Mouse (Mus musculus): Measurements from ENCODE around the gene Cbx5.
"Not testable (repeated sequence)": the region's sequence is repeated elsewhere in the genome, so short reads cannot be mapped to it uniquely, and the experiment has no call there.

The Cbx5 gene

GRCm38 (mm10) chr15:103239685-103240159, at the start of gene Cbx5:
Cbx5 (minus strand) TSS chr15:103239816.
- peak; percentile 97 for DNase-seq

DNA sequence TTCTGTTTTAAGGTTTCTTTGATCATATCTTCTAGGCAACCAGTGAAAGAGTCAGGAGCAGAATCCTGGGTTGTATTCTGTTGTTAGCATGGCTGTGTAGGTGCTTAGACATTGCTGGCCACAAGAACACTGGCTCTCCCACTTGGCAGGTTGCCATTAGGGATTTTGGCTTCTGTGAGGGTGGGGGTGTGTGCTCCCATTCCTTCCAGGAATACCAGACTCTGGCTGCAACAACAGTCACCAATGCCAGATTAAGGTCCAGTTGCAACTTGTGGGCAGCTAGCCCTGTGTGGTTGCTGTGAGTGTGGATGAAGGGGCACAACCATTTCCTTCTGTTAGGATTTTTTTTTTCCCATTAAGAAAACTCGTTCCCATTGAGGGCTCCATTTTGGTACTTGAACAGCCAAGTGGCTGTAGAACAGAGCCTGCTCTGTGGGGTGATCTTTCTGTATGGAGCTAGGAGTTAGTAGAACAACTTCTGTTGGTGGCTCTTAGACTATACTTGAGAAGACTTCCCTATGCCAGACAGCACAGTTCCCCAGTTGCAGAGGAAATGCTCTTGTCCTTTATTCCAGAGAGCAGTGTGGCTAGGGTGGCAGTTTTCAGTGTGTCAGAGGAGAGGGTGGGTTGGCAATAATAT, 46.3 kb upstream of the Cbx5 start:
- peak; percentile 44 for DNase-seq

GRCm38 (mm10) chr15:103284647-103285046, 45.0 kb upstream of the Cbx5 start:
- no peak for DNase-seq

DNA sequence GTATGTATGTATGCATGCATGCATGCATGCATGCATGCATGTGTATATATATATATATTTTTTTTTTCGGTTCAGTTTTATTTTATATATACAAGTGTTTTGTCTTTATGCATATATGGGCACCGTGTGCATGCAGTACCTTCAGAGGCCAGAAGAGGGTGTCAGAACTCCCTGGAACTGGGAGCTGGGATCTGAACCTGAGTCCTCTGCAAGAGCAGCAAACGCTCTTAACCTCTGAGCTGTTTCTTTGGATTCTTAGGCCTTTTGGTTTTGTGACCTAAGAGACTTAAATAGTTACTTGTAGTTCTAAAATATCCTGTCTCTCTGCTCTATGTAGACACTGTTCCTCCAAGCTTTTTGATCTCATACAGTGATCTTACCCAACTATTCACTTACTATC, 44.5 kb upstream of the Cbx5 start:
- peak; percentile 42 for DNase-seq

DNA sequence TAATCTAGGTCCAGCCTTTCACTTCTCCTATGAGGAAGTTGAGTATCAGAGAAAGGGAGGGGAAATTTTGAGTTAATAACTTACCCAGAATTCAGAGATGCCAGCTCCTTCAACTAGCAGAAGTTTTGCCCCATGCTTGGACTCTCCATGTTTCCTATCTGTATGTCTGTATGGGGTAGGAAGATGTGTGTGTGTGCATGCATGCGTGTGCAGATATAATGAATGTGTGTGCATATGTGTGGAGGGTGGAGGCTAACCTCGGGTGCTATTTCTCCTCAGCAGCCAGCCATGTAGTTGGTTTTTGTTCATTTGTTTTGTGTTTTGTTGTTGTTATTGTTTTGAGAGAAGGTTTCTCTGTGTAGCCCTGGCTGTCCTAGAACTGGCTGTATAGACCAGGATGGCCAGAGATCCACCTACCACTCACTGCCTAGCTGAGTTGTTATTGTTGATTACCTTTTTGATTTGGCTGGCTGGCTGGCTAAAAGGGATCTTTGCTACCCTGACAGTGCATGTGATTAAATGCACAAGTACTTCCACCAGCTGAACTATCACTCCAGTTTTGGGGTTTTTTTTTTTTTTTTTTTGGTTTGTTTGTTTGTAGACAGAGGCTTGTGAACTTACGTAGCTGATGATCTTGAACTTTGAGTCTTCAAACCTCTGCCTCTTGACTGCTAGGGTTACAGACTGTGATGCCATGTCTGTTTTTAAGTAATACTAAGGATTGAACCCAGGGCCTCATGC, 42.0 kb upstream of the Cbx5 start:
- DNase-seq = no peak

GRCm38 (mm10) chr15:103280817-103281464, 41.3 kb upstream of the Cbx5 start:
- no peak for DNase-seq

- peak; percentile 22 for DNase-seq
Measured at GRCm38 (mm10) chr15:103279750-103280149, 40.1 kb upstream of the Cbx5 start.

DNA sequence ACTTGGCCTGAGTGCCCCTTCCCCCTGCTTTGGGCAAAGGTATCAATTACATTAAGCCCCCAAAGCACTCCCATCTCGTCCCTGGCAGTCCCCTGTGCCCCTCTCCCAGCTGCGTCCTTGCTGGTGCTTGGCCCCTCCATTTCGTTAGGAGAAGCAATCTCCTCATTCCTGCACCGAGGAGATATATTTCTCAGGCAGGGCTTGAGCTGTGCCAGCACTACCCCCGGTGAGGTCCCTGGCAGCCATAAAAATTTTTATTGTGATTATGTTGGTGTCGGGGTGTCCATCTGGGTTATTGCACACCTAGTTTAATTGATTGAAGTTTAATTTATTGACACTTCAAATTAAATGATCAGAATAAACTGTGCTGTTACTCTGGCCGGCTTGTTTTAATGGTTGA, 38.3 kb upstream of the Cbx5 start:
- no peak for DNase-seq

DNA sequence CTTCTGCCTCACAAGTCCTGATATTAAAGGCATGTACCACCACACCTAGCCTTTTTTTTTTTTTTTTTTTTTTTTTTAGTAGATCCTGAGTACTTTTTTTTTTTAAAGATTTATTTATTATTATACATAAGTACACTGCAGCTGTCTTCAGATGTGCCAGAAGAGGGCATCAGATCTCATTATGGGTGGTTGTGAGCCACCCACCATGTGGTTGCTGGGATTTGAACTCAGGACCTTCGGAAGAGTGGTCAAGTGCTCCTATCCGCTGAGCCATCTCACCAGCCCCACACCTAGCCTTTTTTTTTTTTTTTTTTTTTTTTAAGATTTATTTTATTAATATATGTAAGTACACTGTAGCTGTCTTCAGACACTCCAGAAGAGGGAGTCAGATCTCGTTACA, 36.3 kb upstream of the Cbx5 start:
- not testable (repeated sequence) for DNase-seq

- peak; percentile 94 for DNase-seq
Measured at GRCm38 (mm10) chr15:103272419-103273279, 33.0 kb upstream of the Cbx5 start, which contains the start of gene Copz1. Copz1 (plus strand) TSS chr15:103272714.

GRCm38 (mm10) chr15:103268903-103269302, 29.3 kb upstream of the Cbx5 start:
- DNase-seq = no peak

GRCm38 (mm10) chr15:103264794-103265193, 25.2 kb upstream of the Cbx5 start:
- DNase-seq = no peak

DNA sequence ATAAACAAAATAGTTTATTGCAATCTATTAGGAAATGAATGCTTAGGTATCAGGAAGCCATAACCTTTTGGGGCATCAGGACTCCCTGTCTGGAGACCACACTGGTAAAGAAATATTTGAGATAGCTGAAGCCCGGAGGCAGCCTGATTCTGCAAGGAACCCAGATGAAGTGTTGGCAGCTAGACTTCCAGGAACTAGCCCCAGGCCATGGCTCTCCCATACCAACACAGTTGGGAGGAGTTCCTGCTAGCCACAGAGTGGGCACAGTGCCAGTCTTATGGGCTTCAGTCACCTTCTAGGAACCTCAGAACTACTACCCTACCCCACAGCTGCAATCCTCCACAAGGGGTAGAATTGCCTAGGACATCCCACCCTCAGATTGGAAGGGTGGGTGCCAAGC, 20.4 kb upstream of the Cbx5 start:
- no peak for DNase-seq

- DNase-seq = no peak
Measured at GRCm38 (mm10) chr15:103259162-103259561, 19.5 kb upstream of the Cbx5 start.

GRCm38 (mm10) chr15:103257790-103258728, 18.4 kb upstream of the Cbx5 start, which contains the start of gene Nfe2:
Nfe2 (minus strand) TSS chr15:103258403.
- DNase-seq = no peak

GRCm38 (mm10) chr15:103256210-103256986, 16.8 kb upstream of the Cbx5 start:
- no peak for DNase-seq

- DNase-seq = no peak
Measured at GRCm38 (mm10) chr15:103255169-103255568, 15.6 kb upstream of the Cbx5 start.

DNA sequence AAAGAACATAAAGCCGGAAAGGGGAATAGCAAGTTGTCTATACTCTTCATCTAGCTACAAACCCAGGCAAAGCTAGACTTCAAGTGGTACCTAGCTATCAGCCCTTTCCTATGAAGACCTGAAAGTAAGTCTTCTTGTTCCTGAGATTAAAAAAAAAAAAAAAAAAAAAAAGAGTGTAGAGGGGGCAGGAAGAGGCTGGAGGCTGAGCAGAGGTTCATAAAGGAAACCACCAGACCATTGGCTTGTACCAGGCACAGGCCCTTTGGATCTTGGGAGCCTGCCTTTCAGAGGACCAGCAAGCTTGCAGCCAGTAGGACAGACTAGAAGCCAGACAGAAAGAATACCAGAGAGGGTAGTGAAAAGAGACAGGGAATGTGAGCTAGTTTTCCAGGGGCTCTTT, 13.7 kb upstream of the Cbx5 start:
- DNase-seq = no peak

- DNase-seq = no peak
Measured at GRCm38 (mm10) chr15:103252660-103253059, 13.0 kb upstream of the Cbx5 start.

DNA sequence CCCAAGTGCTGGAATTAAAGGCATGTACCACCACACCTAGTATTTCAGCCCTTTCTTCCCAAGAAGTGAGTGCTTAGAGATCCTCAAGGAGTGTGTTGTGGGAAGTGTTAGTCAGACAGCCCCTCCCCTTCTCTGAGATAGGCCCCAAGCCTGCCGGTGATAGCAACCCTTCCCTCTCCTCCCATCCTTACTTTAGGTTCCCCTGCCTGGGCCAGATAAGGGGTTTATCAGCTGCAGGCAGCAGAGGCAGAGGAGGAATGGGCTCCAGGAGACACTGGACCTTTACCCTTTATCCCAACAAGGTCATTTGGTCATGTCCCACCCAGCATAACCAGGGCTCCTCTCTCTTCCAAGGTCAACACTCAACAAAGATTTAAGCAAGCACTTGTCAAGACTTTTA, 12.0 kb upstream of the Cbx5 start:
- DNase-seq = no peak
